Mouse (Mus musculus): ENCODE results near the gene Ptprz1. TPM values are rescaled to one million over a fixed set of nuclear protein-coding genes. Genes with fewer than 3 reads are reported as not detected.
"Not testable (repeated sequence)": the region's sequence is repeated elsewhere in the genome, so short reads cannot be mapped to it uniquely, and the experiment has no call there.

The Ptprz1 gene
- polyA plus RNA-seq, 1 experiment from 2014 or later: 3.2 TPM

DNA sequence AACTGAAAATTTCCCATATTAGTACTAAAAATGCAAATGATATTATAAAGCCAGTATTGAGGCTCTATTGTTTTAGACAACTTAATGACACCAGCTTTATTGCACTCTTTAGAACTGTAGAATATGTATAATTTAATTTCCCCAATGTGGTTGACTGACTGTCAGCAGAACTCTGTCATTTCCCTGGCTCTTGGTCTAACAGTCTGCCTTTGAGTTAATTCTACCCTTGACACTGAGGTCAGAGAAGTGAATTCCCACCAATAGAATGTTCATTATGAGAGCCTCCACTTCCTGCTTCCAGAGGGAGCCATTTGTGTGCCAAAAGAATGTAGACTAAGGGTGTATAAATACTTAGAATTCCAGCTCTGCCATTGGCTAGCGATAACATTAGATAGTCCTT lies 152.9 kb downstream of the Ptprz1 start:
- Histone ChIP-seq H3K4me1 (replicated peaks) (no peaks in the 10 kb centered on the region), H3K27ac (no peak overlapping the region), H3K27me3 (no peaks in the 10 kb centered on the region), H3K4me3 (no peak overlapping the region), H3K9me3 (replicated peaks) (no peaks in the 10 kb centered on the region), H3K4me2 (no peak overlapping the region), H3K36me3 (no peaks in the 10 kb centered on the region), H3K9ac (no peak overlapping the region)
- WGBS: 36% methylated on average over 1 of the region's 1 CpGs
- ATAC-seq (replicated peaks; ENCODE audit: insufficient number of reproducible peaks, insufficient read depth, low FRiP score, low read depth): no peak

DNA sequence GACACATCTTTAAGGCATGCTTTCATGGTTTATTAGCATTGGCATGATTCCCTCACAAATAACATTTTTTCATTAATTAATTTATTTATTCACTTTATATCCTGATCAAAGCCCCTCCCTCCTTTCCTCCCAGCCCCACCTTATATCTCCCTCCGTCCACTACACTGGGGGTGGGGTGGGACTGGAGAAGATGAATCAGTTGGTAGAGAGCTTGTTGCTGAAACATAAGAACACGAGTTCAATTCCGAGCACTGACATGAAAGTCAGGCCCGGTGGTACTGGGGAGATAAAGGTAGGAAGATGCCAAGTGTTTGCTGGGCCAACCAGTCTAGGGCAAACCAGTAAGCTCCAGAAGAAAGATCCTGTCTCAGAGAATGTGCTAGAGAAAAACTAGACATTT lies 173.5 kb downstream of the Ptprz1 start:
- no peaks in the 10 kb centered on the region for H3K4me1 ChIP-seq (replicated peaks)
- WGBS: 84% methylated on average over 4 of the region's 4 CpGs
- H3K9ac ChIP-seq: no peak overlapping the region
- ATAC-seq (replicated peaks; ENCODE audit: insufficient number of reproducible peaks, insufficient read depth, low FRiP score, low read depth): no peak
- H3K27me3 ChIP-seq: no peaks in the 10 kb centered on the region
- H3K36me3 ChIP-seq: no peaks in the 10 kb centered on the region
- H3K9me3 ChIP-seq (replicated peaks): no peaks in the 10 kb centered on the region
- no peak overlapping the region for H3K4me2 ChIP-seq
- H3K4me3 ChIP-seq: no peak overlapping the region
- H3K27ac ChIP-seq: no peak overlapping the region

DNA sequence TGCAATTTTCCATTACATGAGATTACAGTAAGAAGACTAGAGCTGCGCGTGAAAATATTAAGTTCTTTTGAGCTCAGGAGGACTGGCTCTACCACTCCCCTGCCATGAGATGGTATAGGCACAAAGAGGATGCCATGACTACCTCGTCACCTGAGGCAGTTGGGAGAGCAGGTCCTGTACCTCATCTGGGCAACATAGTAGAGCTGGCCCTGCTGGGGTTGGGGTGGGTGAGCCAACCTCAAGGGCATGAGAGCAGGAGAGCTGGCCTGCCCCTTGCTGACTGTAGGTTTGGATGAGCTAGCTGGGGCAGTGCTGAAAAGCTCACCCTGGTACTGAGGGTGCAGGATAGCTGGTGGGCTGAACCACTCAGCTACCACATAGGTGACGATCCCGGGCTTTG lies 180.4 kb downstream of the Ptprz1 start:
- Histone ChIP-seq H3K4me1 (replicated peaks) (no peaks in the 10 kb centered on the region), H3K27me3 (no peaks in the 10 kb centered on the region), H3K9ac (no peak overlapping the region), H3K27ac (no peak overlapping the region), H3K4me2 (no peak overlapping the region), H3K4me3 (no peak overlapping the region), H3K36me3 (no peaks in the 10 kb centered on the region), H3K9me3 (replicated peaks) (no peaks in the 10 kb centered on the region)
- no peak for ATAC-seq (replicated peaks; ENCODE audit: insufficient number of reproducible peaks, insufficient read depth, low FRiP score, low read depth)
- 79% methylated on average over 5 of the region's 5 CpGs for WGBS

- no peaks in the 10 kb centered on the region for H3K36me3 ChIP-seq
- no peak overlapping the region for H3K9ac ChIP-seq
- ATAC-seq (replicated peaks; ENCODE audit: insufficient number of reproducible peaks, insufficient read depth, low FRiP score, low read depth): no peak
- H3K4me2 ChIP-seq: no peak overlapping the region
- no peak overlapping the region for H3K27ac ChIP-seq
- H3K4me3 ChIP-seq: no peak overlapping the region
- peaks cover 6% of the 10 kb centered on the region for H3K4me1 ChIP-seq (replicated peaks)
- H3K27me3 ChIP-seq: no peaks in the 10 kb centered on the region
- WGBS: 82% methylated on average over 2 of the region's 2 CpGs
- H3K9me3 ChIP-seq (replicated peaks): no peaks in the 10 kb centered on the region
These were observed 200.8 kb downstream of the Ptprz1 start for GRCm38 (mm10) chr6:23076060-23076459.

DNA sequence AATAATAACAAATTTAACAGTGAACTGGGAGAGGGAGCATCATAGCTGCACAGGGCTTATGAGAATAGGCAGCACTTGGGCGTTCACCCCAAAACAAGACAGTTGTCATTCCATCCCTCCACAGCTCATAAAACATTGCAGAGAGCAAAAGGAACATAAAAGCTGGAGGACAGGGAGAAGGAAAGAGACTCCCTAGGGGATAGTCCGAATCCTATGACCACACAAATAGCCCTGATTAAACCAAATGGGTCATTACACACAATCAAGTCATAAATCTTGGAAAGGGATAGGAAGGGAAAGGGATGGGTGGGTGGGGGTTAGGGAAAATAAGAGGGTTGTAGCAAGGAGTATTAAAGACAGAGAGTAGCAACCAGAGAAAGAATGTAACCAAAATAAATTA lies 203.0 kb downstream of the Ptprz1 start:
- Histone ChIP-seq H3K4me3 (no peak overlapping the region), H3K27ac (no peak overlapping the region), H3K4me2 (no peak overlapping the region), H3K4me1 (replicated peaks) (peaks cover 6% of the 10 kb centered on the region), H3K9ac (no peak overlapping the region), H3K27me3 (no peaks in the 10 kb centered on the region), H3K36me3 (no peaks in the 10 kb centered on the region), H3K9me3 (replicated peaks) (no peaks in the 10 kb centered on the region)
- ATAC-seq (replicated peaks; ENCODE audit: insufficient number of reproducible peaks, insufficient read depth, low FRiP score, low read depth): no peak
- 79% methylated on average over 2 of the region's 2 CpGs for WGBS

GRCm38 (mm10) chr6:23079991-23080680 lies 204.8 kb downstream of the Ptprz1 start:
- ATAC-seq (replicated peaks; ENCODE audit: insufficient number of reproducible peaks, insufficient read depth, low FRiP score, low read depth): no peak
- Histone ChIP-seq H3K4me3 (no peak overlapping the region), H3K27ac (no peak overlapping the region), H3K9me3 (replicated peaks) (no peaks in the 10 kb centered on the region), H3K9ac (no peak overlapping the region), H3K4me1 (replicated peaks) (peaks cover 6% of the 10 kb centered on the region), H3K36me3 (no peaks in the 10 kb centered on the region), H3K27me3 (no peaks in the 10 kb centered on the region), H3K4me2 (no peak overlapping the region)
- 48% methylated on average over 3 of the region's 3 CpGs for WGBS

- Histone ChIP-seq H3K9ac (no peak overlapping the region), H3K4me2 (no peak overlapping the region), H3K4me1 (replicated peaks) (peaks cover 5% of the 10 kb centered on the region), H3K27ac (no peak overlapping the region), H3K4me3 (no peak overlapping the region), H3K36me3 (no peaks in the 10 kb centered on the region), H3K27me3 (no peaks in the 10 kb centered on the region), H3K9me3 (replicated peaks) (no peaks in the 10 kb centered on the region; the same call in 1 of the 2 replicates)
- no peak for ATAC-seq (replicated peaks; ENCODE audit: insufficient number of reproducible peaks, insufficient read depth, low FRiP score, low read depth)
- 84% methylated on average over 5 of the region's 5 CpGs for WGBS
These were observed 209.5 kb downstream of the Ptprz1 start for GRCm38 (mm10) chr6:23084587-23085421.

DNA sequence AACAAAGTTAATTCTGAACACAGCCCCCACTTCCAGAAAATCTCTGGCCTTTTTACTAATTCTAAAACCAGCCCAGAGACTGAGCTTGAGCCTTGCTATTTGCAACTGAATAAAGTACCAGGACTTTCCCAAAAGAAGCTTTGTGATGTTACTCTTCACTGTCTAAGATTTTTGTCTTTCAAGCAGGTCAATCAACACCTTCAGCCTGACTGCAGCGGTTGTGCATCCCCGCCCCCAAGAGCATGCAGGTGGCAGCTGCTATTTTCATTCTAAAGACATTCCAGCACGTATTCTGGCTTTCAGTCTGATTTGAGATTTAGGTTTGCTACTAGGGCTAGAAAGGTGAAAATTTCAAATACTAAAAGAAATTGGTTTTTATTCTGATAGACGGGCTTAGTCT lies 214.0 kb downstream of the Ptprz1 start:
- not testable (repeated sequence) for H3K36me3 ChIP-seq; H3K9me3 ChIP-seq (replicated peaks); H3K4me2 ChIP-seq; H3K4me1 ChIP-seq (replicated peaks); ATAC-seq (replicated peaks; ENCODE audit: insufficient number of reproducible peaks, insufficient read depth, low FRiP score, low read depth); H3K27me3 ChIP-seq; H3K9ac ChIP-seq; H3K4me3 ChIP-seq
- peak overlapping the region; percentile 27 for H3K27ac ChIP-seq
- 55% methylated on average over 4 of the region's 4 CpGs for WGBS

DNA sequence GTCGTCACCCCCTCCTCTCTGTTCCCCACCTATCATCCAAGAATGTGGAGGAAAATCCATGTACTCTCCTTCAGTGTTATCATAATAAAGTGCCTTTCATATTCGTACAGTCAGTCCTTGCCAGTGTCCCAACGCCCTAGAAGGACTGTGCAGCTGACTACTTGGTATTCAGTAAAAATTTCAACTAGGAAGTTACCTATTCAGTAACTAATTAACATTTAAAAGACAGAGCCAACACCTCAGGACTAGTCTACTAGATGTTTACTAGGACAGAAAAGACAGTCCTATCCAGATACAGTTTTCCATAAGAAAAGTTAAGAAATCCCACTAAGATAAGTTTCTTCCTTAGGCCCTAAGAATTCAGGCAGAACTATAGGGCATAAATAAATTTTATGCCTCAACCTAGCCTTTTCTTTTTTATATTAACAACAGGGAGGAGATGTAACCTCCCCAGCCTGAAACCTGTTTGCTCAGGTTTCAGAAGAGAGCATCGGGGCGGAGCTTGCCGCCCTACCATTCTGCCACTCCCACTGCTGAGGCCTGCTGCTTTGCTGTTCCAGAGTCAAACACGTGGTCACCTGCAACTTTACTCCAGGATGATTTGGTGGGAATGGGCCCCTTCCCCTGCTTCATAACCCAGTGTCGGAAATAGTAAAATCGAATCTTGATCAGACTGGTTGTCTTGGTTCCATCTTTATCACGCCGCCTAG lies 215.2 kb downstream of the Ptprz1 start:
- not testable (repeated sequence) for H3K4me2 ChIP-seq; H3K27me3 ChIP-seq; H3K4me3 ChIP-seq; H3K36me3 ChIP-seq; ATAC-seq (replicated peaks; ENCODE audit: insufficient number of reproducible peaks, insufficient read depth, low FRiP score, low read depth); H3K9me3 ChIP-seq (replicated peaks); H3K4me1 ChIP-seq (replicated peaks); H3K9ac ChIP-seq
- 85% methylated on average over 11 of the region's 11 CpGs for WGBS
- H3K27ac ChIP-seq: peak overlapping the region; percentile 27; the same call in 1 of the 2 replicates

All from heart, embryonic 15.5 days (tissue).